Mouse (Mus musculus) left cerebral cortex, adult 6 months (tissue): ENCODE data around the gene Pla2g6. TPM values are rescaled to one million over a fixed set of nuclear protein-coding genes. Genes with fewer than 3 reads are reported as not detected.

Source experiments
- long read RNA-seq, 2 experiments: library from polyadenylated mRNA; unstranded; transcript quantifications; one replicate each; pipeline ENCODE4 v2.0.0; 2019 to 2020
- polyA plus RNA-seq: library from polyadenylated mRNA; unstranded; fragments of <200 nt; fragmentation: Nextera tagmentation; gene quantifications from 2 replicates; pipeline ENCODE4 v1.2.3, GENCODE M21; 2021

Pla2g6 gene
- polyA plus RNA-seq, result 9.1 and 12.3 TPM in 2 replicates
- long read RNA-seq, experiment 1, transcript Pla2g6-202 (16 exons, 3,365 nt), result major isoform, 6 of 68 reads
- long read RNA-seq, experiment 1, transcript Pla2g6-201 (16 exons, 2,963 nt), result major isoform, 6 of 68 reads
- long read RNA-seq, experiment 1, transcript Pla2g6-206 (17 exons, 3,018 nt), result minor isoform, 5 of 68 reads
- long read RNA-seq, experiment 1, partial matches to known transcripts, result 8 of 68 reads
- long read RNA-seq, experiment 1, other reads (novel, unspliced or antisense), result 38 of 68 reads
- long read RNA-seq, experiment 2, partial matches to known transcripts, result 10 of 17 reads
- long read RNA-seq, experiment 2, other reads (novel, unspliced or antisense), result 4 of 17 reads

DNA sequence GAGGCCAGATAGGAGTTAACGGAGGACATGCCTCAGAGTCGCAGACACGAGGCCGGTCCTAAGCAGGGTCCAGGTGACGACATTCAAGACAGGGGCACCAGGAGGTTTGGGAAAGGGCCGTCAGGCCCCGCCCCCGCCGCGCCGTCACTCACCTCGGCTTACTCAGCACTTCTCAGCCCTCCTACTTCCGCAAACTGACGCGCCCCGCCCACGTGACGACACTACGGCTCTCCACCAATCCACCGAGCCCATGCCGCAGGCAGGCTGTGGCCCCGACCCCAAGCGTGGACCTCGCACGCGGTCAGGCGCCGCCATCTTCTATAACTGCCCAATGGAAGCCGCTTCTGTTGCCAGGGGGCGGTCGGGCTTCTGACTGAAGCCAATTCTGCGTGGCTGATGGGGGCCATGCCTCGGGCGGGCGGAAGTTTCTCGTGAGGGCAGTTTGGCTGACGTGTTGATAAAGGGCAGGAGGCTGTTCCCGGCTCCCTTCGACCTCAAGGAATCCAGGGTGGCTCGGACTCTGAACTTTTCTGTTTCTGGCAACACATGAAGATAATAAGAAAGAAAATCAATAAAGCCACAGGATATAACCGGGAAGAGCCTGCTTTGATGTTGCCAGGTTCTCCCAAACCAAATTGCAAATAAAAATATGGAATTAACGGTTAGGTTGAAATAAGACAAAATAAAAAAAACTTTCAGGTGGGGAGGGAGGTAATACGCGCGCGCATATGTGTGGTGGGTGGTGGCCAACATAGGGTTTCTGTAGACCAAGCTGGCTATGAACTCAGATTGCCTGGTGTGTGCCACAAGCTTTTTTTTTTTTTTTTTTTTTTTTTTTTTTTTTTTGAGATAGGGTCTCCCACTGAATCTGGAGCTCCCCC lies at the start of gene Pla2g6:
Gene Pla2g6 (minus strand): TSS at position 333 of the 881 bp plus-strand sequence.

DNA sequence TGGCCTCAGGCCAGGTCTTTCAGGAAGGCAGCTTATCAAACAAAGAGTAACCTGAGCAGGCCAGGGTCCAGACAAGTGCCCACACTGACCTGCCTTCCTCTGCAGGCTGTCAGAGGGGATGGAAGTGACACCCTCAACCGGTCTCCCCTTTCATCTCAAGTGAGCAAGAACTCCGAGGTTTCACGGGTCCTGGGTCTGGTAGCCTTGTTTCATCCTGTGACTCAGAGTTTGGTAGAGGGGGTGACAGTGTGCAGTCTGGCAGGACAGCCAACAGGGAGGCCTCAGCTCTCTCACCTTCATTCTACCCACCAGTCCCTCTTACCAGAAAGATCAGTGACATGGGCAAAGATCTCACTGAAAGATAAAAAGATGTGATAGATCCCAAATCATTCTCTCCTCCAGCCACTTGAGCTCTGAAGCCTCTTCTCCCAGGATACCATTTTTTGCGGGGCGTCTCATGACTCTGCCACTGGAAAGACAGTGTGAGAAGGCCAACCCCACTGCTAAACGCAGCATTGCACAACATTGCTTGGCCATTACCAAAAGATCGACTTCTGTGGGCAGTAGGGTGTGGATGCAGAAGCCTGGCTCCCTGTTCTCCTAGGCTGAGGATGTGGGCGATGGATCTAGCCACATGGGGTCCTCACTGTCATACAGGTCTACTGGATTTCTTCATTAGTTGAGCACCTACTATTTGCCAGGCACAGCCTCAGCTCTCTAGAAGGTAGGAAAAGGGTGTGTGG lies 18.0 kb upstream of the Pla2g6 start, which contains the start of gene Maff:
Gene Maff (plus strand): TSS at position 571 of the 743 bp plus-strand sequence.

DNA sequence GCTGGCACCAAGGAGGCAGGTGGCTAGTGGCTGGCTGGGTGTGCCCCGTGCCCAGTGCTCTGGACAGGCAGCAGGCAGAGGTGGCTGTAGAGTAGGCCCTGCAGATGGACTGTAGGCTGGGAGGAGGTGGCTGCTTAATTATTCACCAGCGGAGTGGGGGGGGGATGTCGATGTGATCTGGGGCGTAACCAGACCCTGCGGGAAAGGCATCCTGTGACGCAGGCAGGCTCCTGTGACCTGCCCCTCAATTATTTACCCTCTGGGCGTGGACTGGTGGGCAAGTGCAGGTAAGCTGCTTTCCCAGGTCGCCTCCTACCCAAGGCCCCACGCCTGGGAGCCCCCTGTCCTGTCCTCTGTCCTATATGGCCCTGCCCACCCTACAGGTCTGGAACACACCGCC lies 42.8 kb downstream of the Pla2g6 start, which contains the start of gene Baiap2l2:
Gene Baiap2l2 (minus strand): TSS at position 139 of the 400 bp plus-strand sequence.

DNA sequence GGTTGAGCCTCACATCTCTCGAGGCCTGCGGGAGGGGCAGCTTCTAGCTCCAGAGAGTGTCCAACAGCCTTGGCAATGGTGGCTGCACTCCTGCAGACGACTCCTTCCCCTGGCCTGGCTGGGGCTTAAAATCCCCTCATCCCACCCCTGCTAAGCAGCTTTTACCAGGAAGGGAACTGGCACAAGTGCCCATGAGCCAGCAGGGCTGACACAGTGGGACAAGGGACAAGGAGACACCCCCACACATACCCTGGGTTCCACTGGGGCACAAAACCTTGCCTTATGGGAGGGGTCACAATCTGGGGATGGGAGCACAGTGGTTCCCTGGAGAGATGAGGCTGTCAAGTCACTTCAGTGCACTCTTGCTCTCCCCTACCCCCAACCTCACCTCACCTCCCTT lies 73.5 kb downstream of the Pla2g6 start, which contains the start of gene Slc16a8:
Gene Slc16a8 (minus strand): TSS at position 101 of the 400 bp plus-strand sequence.

Other genes with a start within 250 kb of the Pla2g6 start
- 2.9 and 6.4 TPM in 2 replicates for gene Micall1, start 219.5 kb downstream of the Pla2g6 start, polyA plus RNA-seq
- 149 and 159 TPM in 2 replicates for gene Polr2f, start 187.4 kb downstream of the Pla2g6 start, polyA plus RNA-seq
- gene 1700088E04Rik, start 187.1 kb downstream of the Pla2g6 start, polyA plus RNA-seq, result 16.3 and 16.6 TPM in 2 replicates
- gene Sox10, start 163.2 kb downstream of the Pla2g6 start, polyA plus RNA-seq, result 6.5 and 34.2 TPM in 2 replicates
- 19.2 and 25.6 TPM in 2 replicates for gene Pick1, start 99.2 kb downstream of the Pla2g6 start, polyA plus RNA-seq
- gene Gm49486, start 99.0 kb downstream of the Pla2g6 start, polyA plus RNA-seq, result 0.15 and 0.39 TPM in 2 replicates
- gene Slc16a8, start 73.6 kb downstream of the Pla2g6 start, polyA plus RNA-seq, result 0.30 TPM in 1 of 2 replicates, not detected in the other
- gene Baiap2l2, start 42.9 kb downstream of the Pla2g6 start, polyA plus RNA-seq, result 2.3 and 6.7 TPM in 2 replicates
- 0.22 and 0.24 TPM in 2 replicates for gene Maff, start 18.2 kb upstream of the Pla2g6 start, polyA plus RNA-seq
- 80.6 and 99.2 TPM in 2 replicates for gene Tmem184b, start 75.2 kb upstream of the Pla2g6 start, polyA plus RNA-seq
- 31.5 and 64.5 TPM in 2 replicates for gene Csnk1e, start 127.2 kb upstream of the Pla2g6 start, polyA plus RNA-seq
- 6.1 and 10.7 TPM in 2 replicates for gene Kcnj4, start 176.9 kb upstream of the Pla2g6 start, polyA plus RNA-seq
- gene Kdelr3, start 188.0 kb upstream of the Pla2g6 start, polyA plus RNA-seq, result 1.2 and 1.5 TPM in 2 replicates
- gene Ddx17, start 218.4 kb upstream of the Pla2g6 start, polyA plus RNA-seq, result 10.6 and 17.0 TPM in 2 replicates